Mouse (Mus musculus): ENCODE measurements at regions not wholly inside any gene's neighbourhood (a gene's known extent, or its start where the extent isn't known, plus 50 kb on each side); places are given as distances from the start of the nearest gene placed in this dataset.
A peak's percentile ranks its signal among the peaks of the same experiment; 100 is the strongest.

GRCm38 (mm10) chr6:15865271-15865670 is 144.8 kb downstream of the Mdfic start:
- no peak for DNase-seq

GRCm38 (mm10) chr6:15882288-15882903 is 161.9 kb downstream of the Mdfic start:
- DNase-seq, result no peak

GRCm38 (mm10) chr6:15893066-15893465 is 172.6 kb downstream of the Mdfic start:
- DNase-seq, result no peak

GRCm38 (mm10) chr6:15900495-15900894 is 180.0 kb downstream of the Mdfic start:
- DNase-seq, result no peak

DNA sequence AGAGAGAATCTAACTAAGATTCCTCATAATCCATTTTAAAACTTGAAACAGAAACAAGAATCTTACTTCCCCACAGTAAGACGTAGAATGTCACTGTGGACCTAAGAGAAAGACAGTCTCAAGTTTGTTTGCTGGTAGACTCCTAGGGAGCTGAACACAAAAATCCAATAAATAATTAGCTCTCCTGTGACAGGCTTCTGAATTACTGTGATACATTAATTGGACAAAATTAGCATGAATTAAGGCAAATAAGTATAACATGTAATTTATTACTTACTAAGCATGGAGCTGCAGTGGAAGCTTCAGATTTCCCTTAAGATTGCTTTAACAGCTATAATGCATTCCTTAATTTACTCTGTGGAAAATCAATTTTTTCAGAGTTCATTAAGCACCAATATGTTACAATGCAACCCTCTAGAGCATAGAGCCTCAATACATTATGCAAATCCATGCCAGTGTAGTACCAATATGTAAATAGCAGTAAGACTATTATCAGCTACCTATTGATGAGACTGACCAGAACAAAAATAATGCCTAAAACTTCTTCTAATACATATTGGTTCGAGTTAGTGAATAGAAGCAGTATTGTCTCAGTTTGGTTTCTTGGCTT is 182.3 kb downstream of the Mdfic start:
- no peak for DNase-seq

- no peak for DNase-seq
Observed at GRCm38 (mm10) chr6:15910420-15911167, 190.1 kb downstream of the Mdfic start.

DNA sequence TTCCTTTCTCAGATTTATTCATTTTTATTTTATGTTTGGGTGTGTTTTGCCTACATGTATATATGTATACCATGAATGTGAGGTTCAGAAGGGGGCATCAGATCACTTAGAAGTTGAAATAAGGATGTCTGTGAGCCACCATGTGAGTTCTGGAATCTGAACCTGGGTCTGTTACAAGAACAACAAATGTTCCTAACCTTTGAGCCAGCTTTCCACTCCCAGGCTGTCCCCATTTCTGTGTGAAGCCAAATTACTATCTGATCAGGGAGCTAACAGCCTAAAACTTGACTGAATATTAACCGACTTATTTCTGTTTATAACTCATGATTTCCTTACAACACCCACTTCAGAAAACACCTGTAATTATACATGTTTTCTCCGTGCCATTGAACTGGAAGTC is 209.2 kb downstream of the Mdfic start:
- no peak for DNase-seq

DNA sequence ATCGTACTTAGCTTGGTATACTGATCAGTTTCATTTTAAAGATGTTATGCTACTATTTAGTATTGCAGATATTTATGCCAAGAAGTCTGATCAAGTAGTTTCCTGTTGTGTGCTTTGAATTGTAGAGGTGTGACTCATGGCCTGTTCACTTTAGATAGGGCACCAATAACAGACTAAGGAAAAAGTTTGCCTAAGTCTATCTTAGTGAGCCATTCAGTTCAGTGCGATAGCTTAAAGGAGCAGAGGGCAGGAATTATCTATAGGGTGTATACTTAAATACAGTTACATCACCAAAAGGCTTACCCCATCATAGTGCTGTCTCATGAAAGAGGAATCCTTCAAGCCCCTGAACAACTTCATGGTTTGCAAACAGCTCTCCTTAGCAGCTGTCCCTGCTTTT is 229.8 kb downstream of the Mdfic start:
- no peak for DNase-seq

DNA sequence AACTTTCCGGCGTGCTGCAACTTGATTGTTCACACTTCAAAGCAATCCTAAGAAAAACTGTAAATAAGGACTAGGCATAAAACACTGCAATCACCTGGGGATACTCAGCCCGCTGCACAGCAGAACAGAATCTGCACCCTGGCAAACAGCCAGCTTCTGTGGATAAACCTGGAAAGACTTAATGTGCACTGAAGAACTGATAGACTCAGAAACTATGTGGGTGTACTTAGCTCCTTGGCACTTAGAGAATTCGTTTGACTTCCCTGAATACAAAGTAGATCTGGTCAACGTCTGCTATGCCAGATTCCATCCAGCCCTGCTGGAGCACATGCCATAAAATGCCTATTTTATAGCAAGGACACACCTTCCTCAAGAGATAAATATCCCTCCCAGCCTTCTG is 266.9 kb downstream of the Mdfic start:
- peak; percentile 5 for DNase-seq
